Mouse (Mus musculus): ENCODE results near the gene Ube2f. TPM values are rescaled to one million over a fixed set of nuclear protein-coding genes. Genes with fewer than 3 reads are reported as not detected.

Ube2f gene
- polyA plus RNA-seq (2015; fragmentation: Nextera tagmentation; extraction: Ambion mirVana), result 70.0 and 70.3 TPM in 2 replicates

- Histone ChIP-seq H3K27me3 (no peaks in the 10 kb centered on the region), H3K27ac (peak within 1 kb of the TSS; percentile 85), H3K4me3 (peak within 1 kb of the TSS; percentile 98), H3K4me2 (peak within 1 kb of the TSS; percentile 81), H3K9ac (peak within 1 kb of the TSS; percentile 94), H3K36me3 (no peaks in the 10 kb centered on the region), H3K9me3 (no peaks in the 10 kb centered on the region), H3K4me1 (peaks cover 21% of the 10 kb centered on the region)
- peak; percentile 99 for ATAC-seq (ENCODE audit: borderline replicate concordance, extremely low read depth, low FRiP score, low TSS enrichment)
- WGBS, result 0% methylated on average over 43 of the region's 43 CpGs
These were observed at the start of gene Ube2f for GRCm38 (mm10) chr1:91249564-91250414. Gene Ube2f, plus strand, starts transcription at chr1:91250304.

- Histone ChIP-seq H3K4me2 (no peak overlapping the region), H3K9ac (no peak overlapping the region), H3K27ac (no peak overlapping the region), H3K4me3 (no peak overlapping the region), H3K9me3 (no peaks in the 10 kb centered on the region), H3K27me3 (no peaks in the 10 kb centered on the region), H3K36me3 (no peaks in the 10 kb centered on the region), H3K4me1 (no peaks in the 10 kb centered on the region)
- WGBS, result 45% methylated on average over 3 of the region's 3 CpGs
- no peak for ATAC-seq (ENCODE audit: borderline replicate concordance, extremely low read depth, low FRiP score, low TSS enrichment)
These were observed 49.0 kb upstream of the Ube2f start for GRCm38 (mm10) chr1:91201122-91201521.

GRCm38 (mm10) chr1:91204221-91204765 lies 45.8 kb upstream of the Ube2f start:
- Histone ChIP-seq H3K9ac (no peak overlapping the region), H3K4me1 (0 out of 2 replicates have a peak, but pooled peaks cover 5% of the 10 kb centered on the region), H3K4me3 (no peak overlapping the region), H3K4me2 (no peak overlapping the region), H3K27me3 (no peaks in the 10 kb centered on the region), H3K27ac (no peak overlapping the region), H3K36me3 (no peaks in the 10 kb centered on the region), H3K9me3 (no peaks in the 10 kb centered on the region)
- WGBS, result 77% methylated on average over 5 of the region's 5 CpGs
- ATAC-seq (ENCODE audit: borderline replicate concordance, extremely low read depth, low FRiP score, low TSS enrichment), result no peak

GRCm38 (mm10) chr1:91205651-91206050 lies 44.5 kb upstream of the Ube2f start:
- Histone ChIP-seq H3K4me3 (no peak overlapping the region), H3K27ac (no peak overlapping the region), H3K9me3 (no peaks in the 10 kb centered on the region), H3K9ac (no peak overlapping the region), H3K4me1 (peaks cover 10% of the 10 kb centered on the region; the same call in 1 of the 2 replicates), H3K36me3 (no peaks in the 10 kb centered on the region), H3K27me3 (no peaks in the 10 kb centered on the region), H3K4me2 (no peak overlapping the region)
- 74% methylated on average over 6 of the region's 6 CpGs for WGBS
- ATAC-seq (ENCODE audit: borderline replicate concordance, extremely low read depth, low FRiP score, low TSS enrichment), result no peak

GRCm38 (mm10) chr1:91206336-91206735 lies 43.8 kb upstream of the Ube2f start:
- H3K4me1 ChIP-seq, result peaks cover 11% of the 10 kb centered on the region
- no peak overlapping the region for H3K9ac ChIP-seq
- no peaks in the 10 kb centered on the region for H3K9me3 ChIP-seq
- WGBS, result 68% methylated on average over 8 of the region's 8 CpGs
- H3K27me3 ChIP-seq, result no peaks in the 10 kb centered on the region
- no peak overlapping the region for H3K27ac ChIP-seq
- no peak overlapping the region for H3K4me3 ChIP-seq
- H3K4me2 ChIP-seq, result no peak overlapping the region
- H3K36me3 ChIP-seq, result no peaks in the 10 kb centered on the region
- no peak for ATAC-seq (ENCODE audit: borderline replicate concordance, extremely low read depth, low FRiP score, low TSS enrichment)

- H3K36me3 ChIP-seq, result no peaks in the 10 kb centered on the region
- 62% methylated on average over 5 of the region's 5 CpGs for WGBS
- no peak for ATAC-seq (ENCODE audit: borderline replicate concordance, extremely low read depth, low FRiP score, low TSS enrichment)
- H3K27me3 ChIP-seq, result no peaks in the 10 kb centered on the region
- H3K4me1 ChIP-seq, result peaks cover 17% of the 10 kb centered on the region
- H3K9me3 ChIP-seq, result no peaks in the 10 kb centered on the region
- no peak overlapping the region for H3K4me3 ChIP-seq
- no peak overlapping the region for H3K4me2 ChIP-seq
- H3K9ac ChIP-seq, result no peak overlapping the region
- no peak overlapping the region for H3K27ac ChIP-seq
These were observed 43.2 kb upstream of the Ube2f start for GRCm38 (mm10) chr1:91206873-91207272.

- no peaks in the 10 kb centered on the region for H3K9me3 ChIP-seq
- H3K36me3 ChIP-seq, result no peaks in the 10 kb centered on the region
- no peak overlapping the region for H3K27ac ChIP-seq
- ATAC-seq (ENCODE audit: borderline replicate concordance, extremely low read depth, low FRiP score, low TSS enrichment), result no peak
- 62% methylated on average over 3 of the region's 3 CpGs for WGBS
- H3K4me3 ChIP-seq, result no peak overlapping the region
- H3K9ac ChIP-seq, result no peak overlapping the region
- H3K4me1 ChIP-seq, result peaks cover 20% of the 10 kb centered on the region
- no peaks in the 10 kb centered on the region for H3K27me3 ChIP-seq
- no peak overlapping the region for H3K4me2 ChIP-seq
These were observed 42.6 kb upstream of the Ube2f start for GRCm38 (mm10) chr1:91207334-91208074.

GRCm38 (mm10) chr1:91209343-91209742 lies 40.8 kb upstream of the Ube2f start:
- Histone ChIP-seq H3K4me2 (no peak overlapping the region), H3K27ac (peak overlapping the region; percentile 69), H3K9me3 (no peaks in the 10 kb centered on the region), H3K36me3 (no peaks in the 10 kb centered on the region), H3K9ac (no peak overlapping the region), H3K27me3 (no peaks in the 10 kb centered on the region), H3K4me1 (peaks cover 20% of the 10 kb centered on the region), H3K4me3 (no peak overlapping the region)
- 77% methylated on average over 6 of the region's 6 CpGs for WGBS
- ATAC-seq (ENCODE audit: borderline replicate concordance, extremely low read depth, low FRiP score, low TSS enrichment), result no peak; the same call in 1 of the 2 replicates

- WGBS, result 59% methylated on average over 6 of the region's 6 CpGs
- peak overlapping the region; percentile 69 for H3K27ac ChIP-seq
- H3K9ac ChIP-seq, result no peak overlapping the region
- no peaks in the 10 kb centered on the region for H3K27me3 ChIP-seq
- H3K4me1 ChIP-seq, result peaks cover 20% of the 10 kb centered on the region
- no peaks in the 10 kb centered on the region for H3K36me3 ChIP-seq
- H3K9me3 ChIP-seq, result no peaks in the 10 kb centered on the region
- H3K4me2 ChIP-seq, result no peak overlapping the region
- H3K4me3 ChIP-seq, result no peak overlapping the region
- ATAC-seq (ENCODE audit: borderline replicate concordance, extremely low read depth, low FRiP score, low TSS enrichment), result no peak
These were observed 40.3 kb upstream of the Ube2f start for GRCm38 (mm10) chr1:91209785-91210184.

- no peak overlapping the region for H3K9ac ChIP-seq
- H3K27me3 ChIP-seq, result no peaks in the 10 kb centered on the region
- ATAC-seq (ENCODE audit: borderline replicate concordance, extremely low read depth, low FRiP score, low TSS enrichment), result no peak
- WGBS, result 56% methylated on average over 1 of the region's 1 CpGs
- H3K4me2 ChIP-seq, result no peak overlapping the region
- peaks cover 20% of the 10 kb centered on the region for H3K4me1 ChIP-seq
- no peaks in the 10 kb centered on the region for H3K9me3 ChIP-seq
- H3K4me3 ChIP-seq, result no peak overlapping the region
- no peak overlapping the region for H3K27ac ChIP-seq
- no peaks in the 10 kb centered on the region for H3K36me3 ChIP-seq
These were observed 39.0 kb upstream of the Ube2f start for GRCm38 (mm10) chr1:91211099-91211498.

- 0 out of 2 replicates have a peak, but pooled peaks have one; percentile 67 for ATAC-seq (ENCODE audit: borderline replicate concordance, extremely low read depth, low FRiP score, low TSS enrichment)
These were observed 38.5 kb upstream of the Ube2f start for GRCm38 (mm10) chr1:91211591-91212008.

More at GRCm38 (mm10) chr1:91211591-91212008, 38.5 kb upstream of the Ube2f start:
- 55% methylated on average over 7 of the region's 7 CpGs for WGBS
- Histone ChIP-seq H3K9ac (no peak overlapping the region), H3K36me3 (no peaks in the 10 kb centered on the region), H3K9me3 (no peaks in the 10 kb centered on the region), H3K4me3 (no peak overlapping the region), H3K27ac (no peak overlapping the region; the same call in 1 of the 2 replicates), H3K27me3 (no peaks in the 10 kb centered on the region), H3K4me2 (no peak overlapping the region), H3K4me1 (peaks cover 20% of the 10 kb centered on the region)
